Mouse (Mus musculus) kidney, embryonic 15.5 days (tissue): ENCODE measurements around the gene Carns1. TPM values are rescaled to one million over a fixed set of nuclear protein-coding genes. Genes with fewer than 3 reads are reported as not detected.
"Not testable (repeated sequence)": the region's sequence is repeated elsewhere in the genome, so short reads cannot be mapped to it uniquely, and the experiment has no call there.

ENCODE experiments used
- ATAC-seq: fragments of 200-750 bp; cut with Nextera tagmentation; replicated peaks from 2 replicates; pipeline ENCODE4 v1.8.0; 2017; ENCODE audit warnings: moderate TSS enrichment; ENCODE audit not compliant: low FRiP score
- H3K27ac ChIP-seq: fragments of 300-500 bp; sonication (generic); 2 replicates; pipeline ENCODE4 v1.5.1; 2015; ENCODE audit warnings: mild to moderate bottlenecking, inconsistent platforms
- H3K27me3 ChIP-seq: fragments of 300-500 bp; sonication (generic); 2 replicates; pipeline ENCODE4 v1.6.1; 2015; ENCODE audit warnings: inconsistent platforms
- H3K36me3 ChIP-seq: fragments of 300-500 bp; sonication (generic); 2 replicates; pipeline ENCODE4 v1.6.1; 2015; ENCODE audit warnings: inconsistent platforms
- H3K4me1 ChIP-seq: fragments of 300-500 bp; sonication (generic); 2 replicates; pipeline ENCODE4 v1.6.1; 2015; ENCODE audit warnings: inconsistent platforms
- H3K4me2 ChIP-seq: fragments of 300-500 bp; sonication (generic); 2 replicates; pipeline ENCODE4 v1.6.1; 2015; ENCODE audit warnings: moderate library complexity, mild to moderate bottlenecking, inconsistent platforms
- H3K4me3 ChIP-seq: fragments of 300-500 bp; sonication (generic); replicated peaks from 2 replicates; pipeline ENCODE4 v1.5.1; 2015; ENCODE audit warnings: mild to moderate bottlenecking, inconsistent platforms
- H3K9ac ChIP-seq: fragments of 300-500 bp; sonication (generic); 2 replicates; pipeline ENCODE4 v1.6.1; 2015; ENCODE audit warnings: mild to moderate bottlenecking, inconsistent platforms
- H3K9me3 ChIP-seq: fragments of 300-500 bp; sonication (generic); replicated peaks from 2 replicates; pipeline ENCODE4 v1.6.1; 2016; ENCODE audit warnings: inconsistent platforms
- WGBS: fragments of 180-500 bp; shearing (Covaris S2); methylation state at CpG from one replicate; pipeline ENCODE4 v1.1.7; 2015; ENCODE audit warnings: mixed read lengths; 5-methylcytosine and 5-hydroxymethylcytosine counted together
- polyA plus RNA-seq: library from polyadenylated mRNA; unstranded; fragments of >200 nt; fragmentation: Nextera tagmentation; extraction: Ambion mirVana; gene quantifications from 2 replicates; pipeline ENCODE4 v1.2.1, GENCODE M21; 2015

Gene Carns1
- polyA plus RNA-seq, 1 experiment from 2014 or later = 2.9 TPM

- no peak overlapping the region for H3K9ac ChIP-seq
- H3K27ac ChIP-seq = no peak overlapping the region
- H3K4me3 ChIP-seq = no peak overlapping the region
- peaks cover 38% of the 10 kb centered on the region for H3K4me1 ChIP-seq
- ATAC-seq = no peak
- H3K9me3 ChIP-seq = no peaks in the 10 kb centered on the region
- H3K36me3 ChIP-seq = peaks cover 12% of the 10 kb centered on the region
- no peaks in the 10 kb centered on the region for H3K27me3 ChIP-seq
- 93% methylated on average over 5 of the region's 5 CpGs for WGBS
- no peak overlapping the region for H3K4me2 ChIP-seq
Measured at GRCm38 (mm10) chr19:4145936-4146335, 29.3 kb downstream of the Carns1 start.

- Histone ChIP-seq H3K4me1 (peaks cover 28% of the 10 kb centered on the region), H3K36me3 (peaks cover 1% of the 10 kb centered on the region), H3K9me3 (no peaks in the 10 kb centered on the region), H3K9ac (no peak overlapping the region), H3K27ac (no peak overlapping the region), H3K4me3 (no peak overlapping the region), H3K27me3 (no peaks in the 10 kb centered on the region), H3K4me2 (no peak overlapping the region)
- ATAC-seq = no peak
- WGBS = 79% methylated on average over 16 of the region's 16 CpGs
Measured at GRCm38 (mm10) chr19:4144550-4145498, 30.5 kb downstream of the Carns1 start.

GRCm38 (mm10) chr19:4143759-4144268, 31.5 kb downstream of the Carns1 start, which contains the start of gene Cabp4:
Gene Cabp4 (minus strand): TSS chr19:4144033.
- H3K4me1 ChIP-seq = peaks cover 18% of the 10 kb centered on the region
- no peak for ATAC-seq
- no peaks in the 10 kb centered on the region for H3K36me3 ChIP-seq
- H3K4me2 ChIP-seq = no peak within 1 kb of the TSS
- no peak within 1 kb of the TSS for H3K4me3 ChIP-seq
- no peak within 1 kb of the TSS for H3K9ac ChIP-seq
- H3K27ac ChIP-seq = no peak within 1 kb of the TSS
- 82% methylated on average over 7 of the region's 7 CpGs for WGBS
- no peaks in the 10 kb centered on the region for H3K27me3 ChIP-seq
- H3K9me3 ChIP-seq = no peaks in the 10 kb centered on the region

- 88% methylated on average over 18 of the region's 18 CpGs for WGBS
- Histone ChIP-seq H3K27me3 (no peaks in the 10 kb centered on the region), H3K36me3 (no peaks in the 10 kb centered on the region), H3K4me3 (no peak overlapping the region), H3K9me3 (no peaks in the 10 kb centered on the region), H3K4me1 (peaks cover 10% of the 10 kb centered on the region), H3K27ac (no peak overlapping the region), H3K9ac (no peak overlapping the region), H3K4me2 (no peak overlapping the region)
- ATAC-seq = no peak
Measured at GRCm38 (mm10) chr19:4142416-4143173, 32.7 kb downstream of the Carns1 start.

GRCm38 (mm10) chr19:4140147-4140546, 35.1 kb downstream of the Carns1 start:
- Histone ChIP-seq H3K27ac (no peak overlapping the region), H3K27me3 (no peaks in the 10 kb centered on the region), H3K4me2 (no peak overlapping the region), H3K4me1 (0 out of 2 replicates have a peak, but pooled peaks cover 6% of the 10 kb centered on the region), H3K9ac (no peak overlapping the region), H3K36me3 (no peaks in the 10 kb centered on the region), H3K9me3 (no peaks in the 10 kb centered on the region), H3K4me3 (no peak overlapping the region)
- ATAC-seq = no peak
- 64% methylated on average over 6 of the region's 6 CpGs for whole genome bisulfite sequencing

- Histone ChIP-seq H3K36me3 (no peaks in the 10 kb centered on the region), H3K4me1 (0 out of 2 replicates have a peak, but pooled peaks cover 6% of the 10 kb centered on the region), H3K4me3 (no peak within 1 kb of the TSS), H3K27me3 (no peaks in the 10 kb centered on the region), H3K9me3 (no peaks in the 10 kb centered on the region), H3K27ac (no peak within 1 kb of the TSS), H3K9ac (no peak within 1 kb of the TSS), H3K4me2 (no peak within 1 kb of the TSS)
- no peak for ATAC-seq
- 79% methylated on average over 2 of the region's 2 CpGs for WGBS
Measured at GRCm38 (mm10) chr19:4139446-4139845, 35.8 kb downstream of the Carns1 start, which contains the start of gene Gpr152. Gene Gpr152 (plus strand): TSS chr19:4139787.

- Histone ChIP-seq H3K4me1 (0 out of 2 replicates have a peak, but pooled peaks cover 6% of the 10 kb centered on the region), H3K27ac (no peak overlapping the region), H3K36me3 (peaks cover 5% of the 10 kb centered on the region), H3K4me2 (no peak overlapping the region), H3K9me3 (no peaks in the 10 kb centered on the region), H3K27me3 (no peaks in the 10 kb centered on the region), H3K9ac (no peak overlapping the region), H3K4me3 (no peak overlapping the region)
- ATAC-seq = no peak
- whole genome bisulfite sequencing = 78% methylated on average over 5 of the region's 5 CpGs
Measured at GRCm38 (mm10) chr19:4137913-4138312, 37.4 kb downstream of the Carns1 start.

GRCm38 (mm10) chr19:4136463-4136862, 38.8 kb downstream of the Carns1 start:
- Histone ChIP-seq H3K36me3 (peaks cover 20% of the 10 kb centered on the region), H3K4me1 (no peaks in the 10 kb centered on the region), H3K4me2 (no peak overlapping the region), H3K9me3 (no peaks in the 10 kb centered on the region), H3K27me3 (no peaks in the 10 kb centered on the region), H3K4me3 (no peak overlapping the region), H3K9ac (no peak overlapping the region), H3K27ac (no peak overlapping the region)
- no peak for ATAC-seq
- 84% methylated on average over 5 of the region's 5 CpGs for WGBS

GRCm38 (mm10) chr19:4135963-4136345, 39.3 kb downstream of the Carns1 start:
- not testable (repeated sequence) for H3K4me1 ChIP-seq, ATAC-seq, H3K9me3 ChIP-seq, H3K4me2 ChIP-seq, H3K27me3 ChIP-seq, H3K27ac ChIP-seq, H3K4me3 ChIP-seq, H3K9ac ChIP-seq
- peaks cover 25% of the 10 kb centered on the region for H3K36me3 ChIP-seq
- WGBS = 24% methylated on average over 8 of the region's 8 CpGs

- H3K4me2 ChIP-seq, H3K27ac ChIP-seq, H3K9me3 ChIP-seq, H3K4me1 ChIP-seq, ATAC-seq, H3K9ac ChIP-seq, H3K4me3 ChIP-seq, H3K27me3 ChIP-seq: not testable (repeated sequence)
- WGBS = 78% methylated on average over 6 of the region's 6 CpGs
- peaks cover 26% of the 10 kb centered on the region for H3K36me3 ChIP-seq
Measured at GRCm38 (mm10) chr19:4135229-4135962, 39.9 kb downstream of the Carns1 start.

- Histone ChIP-seq H3K27me3 (no peaks in the 10 kb centered on the region), H3K36me3 (peaks cover 34% of the 10 kb centered on the region), H3K9ac (no peak overlapping the region), H3K4me1 (no peaks in the 10 kb centered on the region), H3K9me3 (no peaks in the 10 kb centered on the region), H3K4me2 (no peak overlapping the region), H3K27ac (no peak overlapping the region), H3K4me3 (no peak overlapping the region)
- WGBS = 89% methylated on average over 4 of the region's 4 CpGs
- no peak for ATAC-seq
Measured at GRCm38 (mm10) chr19:4134354-4134753, 40.9 kb downstream of the Carns1 start.
